Mouse (Mus musculus): ENCODE results near the gene Zfp683. TPM values are rescaled to one million over a fixed set of nuclear protein-coding genes. Genes with fewer than 3 reads are reported as not detected.

Gene Zfp683
- total RNA-seq, 1 experiment: not detected

- no peak overlapping the region for H3K27ac ChIP-seq (ENCODE audit: insufficient read depth, low read depth, low read length, poor library complexity, severe bottlenecking)
- peak overlapping the region; percentile 63; the same call in 1 of the 2 replicates for H3K9ac ChIP-seq (ENCODE audit: insufficient read depth, low read depth, low read length, poor library complexity, severe bottlenecking)
- H3K36me3 ChIP-seq (ENCODE audit: control insufficient read depth, insufficient read depth, low read length, poor library complexity, severe bottlenecking): no peaks in the 10 kb centered on the region
- DNase-seq (ENCODE audit: low read depth, low spot score): no peak
- peaks cover 2 to 16% of the 10 kb centered on the region in 2 experiments; a peak in 2 of 4 replicates for H3K4me1 ChIP-seq (ENCODE audit: control insufficient read depth in 2 of 2, insufficient read depth in 2 of 2, low read length in 2 of 2, poor library complexity in 1 of 2)
- in situ Hi-C loops (cut with MboI; ENCODE audit: low sequenced_read_pairs in 2 of 2, unreplicated experiment in 2 of 2): no loop called here
- no peak overlapping the region for H3K4me3 ChIP-seq (ENCODE audit: insufficient read depth in 1 of 2, low read depth in 1 of 2, low read length in 2 of 2, poor library complexity in 1 of 2, severe bottlenecking in 1 of 2)
- H3K9me3 ChIP-seq (ENCODE audit: control insufficient read depth, insufficient read depth, low read depth, low read length): no peaks in the 10 kb centered on the region
- TF ChIP-seq ZNF384 (IDR thresholded peaks at IDR 0.05; ENCODE audit: low read depth, low read length) (no peak), ZC3H11A (IDR thresholded peaks at IDR 0.05; ENCODE audit: borderline replicate concordance, low read depth, low read length) (no peak), CHD2 (IDR thresholded peaks at IDR 0.05; ENCODE audit: low read depth, low read length) (no peak), MAFK (IDR thresholded peaks at IDR 0.05; ENCODE audit: insufficient read depth, low read depth, low read length) (no peak), HCFC1 (IDR thresholded peaks at IDR 0.05; ENCODE audit: borderline replicate concordance, insufficient read depth, low read length) (no peak)
Measured at GRCm38 (mm10) chr4:134080674-134081073, 27.0 kb downstream of the Zfp683 start.

GRCm38 (mm10) chr4:134081730-134082386 lies 28.2 kb downstream of the Zfp683 start:
- peak overlapping the region; percentile 54 to 74 for H3K4me3 ChIP-seq (ENCODE audit: insufficient read depth in 1 of 2, low read depth in 1 of 2, low read length in 2 of 2, poor library complexity in 1 of 2, severe bottlenecking in 1 of 2)
- peak; percentile 97 for DNase-seq (ENCODE audit: low read depth, low spot score)
- peak overlapping the region; percentile 72 for H3K9ac ChIP-seq (ENCODE audit: insufficient read depth, low read depth, low read length, poor library complexity, severe bottlenecking)
- H3K4me1 ChIP-seq (ENCODE audit: control insufficient read depth in 2 of 2, insufficient read depth in 2 of 2, low read length in 2 of 2, poor library complexity in 1 of 2): peaks cover 2 to 16% of the 10 kb centered on the region in 2 experiments; a peak in 2 of 4 replicates
- in situ Hi-C loops (cut with MboI; ENCODE audit: low sequenced_read_pairs in 2 of 2, unreplicated experiment in 2 of 2): no loop called here
- no peaks in the 10 kb centered on the region for H3K9me3 ChIP-seq (ENCODE audit: control insufficient read depth, insufficient read depth, low read depth, low read length)
- peak overlapping the region; percentile 61 for H3K27ac ChIP-seq (ENCODE audit: insufficient read depth, low read depth, low read length, poor library complexity, severe bottlenecking)
- TF ChIP-seq MAFK (IDR thresholded peaks at IDR 0.05; ENCODE audit: insufficient read depth, low read depth, low read length): no peak
- no peak for TF ChIP-seq CHD2 (IDR thresholded peaks at IDR 0.05; ENCODE audit: low read depth, low read length)
- TF ChIP-seq ZNF384 (IDR thresholded peaks at IDR 0.05; ENCODE audit: low read depth, low read length): no peak
- TF ChIP-seq HCFC1 (IDR thresholded peaks at IDR 0.05; ENCODE audit: borderline replicate concordance, insufficient read depth, low read length): no peak
- TF ChIP-seq ZC3H11A (IDR thresholded peaks at IDR 0.05; ENCODE audit: borderline replicate concordance, low read depth, low read length): no peak
- H3K36me3 ChIP-seq (ENCODE audit: control insufficient read depth, insufficient read depth, low read length, poor library complexity, severe bottlenecking): peaks cover 5% of the 10 kb centered on the region; the same call in 1 of the 2 replicates

GRCm38 (mm10) chr4:134082460-134082859 lies 28.8 kb downstream of the Zfp683 start:
- H3K36me3 ChIP-seq (ENCODE audit: control insufficient read depth, insufficient read depth, low read length, poor library complexity, severe bottlenecking): peaks cover 5% of the 10 kb centered on the region; the same call in 1 of the 2 replicates
- H3K27ac ChIP-seq (ENCODE audit: insufficient read depth, low read depth, low read length, poor library complexity, severe bottlenecking): peak overlapping the region; percentile 44; the same call in 1 of the 2 replicates
- peak overlapping the region; percentile 54 to 74 for H3K4me3 ChIP-seq (ENCODE audit: insufficient read depth in 1 of 2, low read depth in 1 of 2, low read length in 2 of 2, poor library complexity in 1 of 2, severe bottlenecking in 1 of 2)
- H3K9me3 ChIP-seq (ENCODE audit: control insufficient read depth, insufficient read depth, low read depth, low read length): no peaks in the 10 kb centered on the region
- TF ChIP-seq MAFK (IDR thresholded peaks at IDR 0.05; ENCODE audit: insufficient read depth, low read depth, low read length) (no peak), ZC3H11A (IDR thresholded peaks at IDR 0.05; ENCODE audit: borderline replicate concordance, low read depth, low read length) (no peak), HCFC1 (IDR thresholded peaks at IDR 0.05; ENCODE audit: borderline replicate concordance, insufficient read depth, low read length) (no peak), CHD2 (IDR thresholded peaks at IDR 0.05; ENCODE audit: low read depth, low read length) (no peak), ZNF384 (IDR thresholded peaks at IDR 0.05; ENCODE audit: low read depth, low read length) (no peak)
- H3K4me1 ChIP-seq (ENCODE audit: control insufficient read depth in 2 of 2, insufficient read depth in 2 of 2, low read length in 2 of 2, poor library complexity in 1 of 2): peaks cover 2 to 12% of the 10 kb centered on the region in 2 experiments; a peak in 2 of 4 replicates
- peak overlapping the region; percentile 72 for H3K9ac ChIP-seq (ENCODE audit: insufficient read depth, low read depth, low read length, poor library complexity, severe bottlenecking)
- in situ Hi-C loops (cut with MboI; ENCODE audit: low sequenced_read_pairs in 2 of 2, unreplicated experiment in 2 of 2): no loop called here
- no peak for DNase-seq (ENCODE audit: low read depth, low spot score)

- no peak for DNase-seq (ENCODE audit: low read depth, low spot score)
- Histone ChIP-seq H3K9ac (ENCODE audit: insufficient read depth, low read depth, low read length, poor library complexity, severe bottlenecking) (no peak overlapping the region), H3K36me3 (ENCODE audit: control insufficient read depth, insufficient read depth, low read length, poor library complexity, severe bottlenecking) (peaks cover 13% of the 10 kb centered on the region; the same call in 1 of the 2 replicates), H3K4me1 (ENCODE audit: control insufficient read depth in 2 of 2, insufficient read depth in 2 of 2, low read length in 2 of 2, poor library complexity in 1 of 2) (0 out of 4 replicates have a peak, but pooled peaks cover 0 to 3% of the 10 kb centered on the region in 2 experiments), H3K27ac (ENCODE audit: insufficient read depth, low read depth, low read length, poor library complexity, severe bottlenecking) (no peak overlapping the region), H3K4me3 (ENCODE audit: insufficient read depth in 1 of 2, low read depth in 1 of 2, low read length in 2 of 2, poor library complexity in 1 of 2, severe bottlenecking in 1 of 2) (no peak overlapping the region), H3K9me3 (ENCODE audit: control insufficient read depth, insufficient read depth, low read depth, low read length) (no peaks in the 10 kb centered on the region)
- in situ Hi-C loops (cut with MboI; ENCODE audit: low sequenced_read_pairs in 2 of 2, unreplicated experiment in 2 of 2): no loop called here
- TF ChIP-seq ZC3H11A (IDR thresholded peaks at IDR 0.05; ENCODE audit: borderline replicate concordance, low read depth, low read length): 0 out of 2 replicates have a peak, but pooled peaks have one; percentile 45
- TF ChIP-seq MAFK (IDR thresholded peaks at IDR 0.05; ENCODE audit: insufficient read depth, low read depth, low read length): no peak
Measured at GRCm38 (mm10) chr4:134084999-134085398, 31.4 kb downstream of the Zfp683 start.

Measured in ES-E14 (cell line).